Mouse (Mus musculus) heart, embryonic 13.5 days (tissue): ENCODE data around the gene Pde1c. TPM values are rescaled to one million over a fixed set of nuclear protein-coding genes. Genes with fewer than 3 reads are reported as not detected.

Experiments
- ATAC-seq: fragments of 200-750 bp; cut with Nextera tagmentation; 2 replicates; pipeline ENCODE4 v1.8.0; 2017; ENCODE audit warnings: moderate TSS enrichment; ENCODE audit not compliant: insufficient number of reproducible peaks, low FRiP score, low TSS enrichment; ENCODE audit errors: extremely low read depth
- H3K27ac ChIP-seq: fragments of 300-500 bp; sonication (generic); replicated peaks from 2 replicates; pipeline ENCODE4 v1.5.1; 2015; ENCODE audit warnings: moderate library complexity, mild to moderate bottlenecking, inconsistent platforms
- H3K27me3 ChIP-seq: fragments of 300-500 bp; sonication (generic); replicated peaks from 2 replicates; pipeline ENCODE4 v1.6.1; 2015; ENCODE audit warnings: mild to moderate bottlenecking, inconsistent platforms
- H3K36me3 ChIP-seq: fragments of 300-500 bp; sonication (generic); 2 replicates; pipeline ENCODE4 v1.6.1; 2015; ENCODE audit warnings: mild to moderate bottlenecking, inconsistent platforms
- H3K4me1 ChIP-seq: fragments of 300-500 bp; sonication (generic); 2 replicates; pipeline ENCODE4 v1.6.1; 2015; ENCODE audit warnings: inconsistent platforms
- H3K4me2 ChIP-seq: fragments of 300-500 bp; sonication (generic); 2 replicates; pipeline ENCODE4 v1.6.1; 2015; ENCODE audit warnings: inconsistent platforms, mild to moderate bottlenecking, moderate library complexity
- H3K4me3 ChIP-seq: fragments of 300-500 bp; sonication (generic); 2 replicates; pipeline ENCODE4 v1.5.1; 2015; ENCODE audit warnings: moderate library complexity, mild to moderate bottlenecking, inconsistent platforms
- H3K9ac ChIP-seq: fragments of 300-500 bp; sonication (generic); 2 replicates; pipeline ENCODE4 v1.6.1; 2015; ENCODE audit warnings: inconsistent platforms, mild to moderate bottlenecking, moderate library complexity
- H3K9me3 ChIP-seq: fragments of 300-500 bp; sonication (generic); 2 replicates; pipeline ENCODE4 v1.6.1; 2016; ENCODE audit warnings: inconsistent platforms
- WGBS: fragments of 180-500 bp; shearing (Covaris S2); methylation state at CpG from one replicate; pipeline ENCODE4 v1.1.7; 2015; ENCODE audit warnings: mixed read lengths; 5-methylcytosine and 5-hydroxymethylcytosine counted together
- polyA plus RNA-seq: library from polyadenylated mRNA; unstranded; fragments of >200 nt; fragmentation: Nextera tagmentation; extraction: Ambion mirVana; gene quantifications from 2 replicates; pipeline ENCODE4 v1.2.1, GENCODE M21; 2015

Pde1c gene
- polyA plus RNA-seq, 1 experiment from 2014 or later: 3.1 TPM

DNA sequence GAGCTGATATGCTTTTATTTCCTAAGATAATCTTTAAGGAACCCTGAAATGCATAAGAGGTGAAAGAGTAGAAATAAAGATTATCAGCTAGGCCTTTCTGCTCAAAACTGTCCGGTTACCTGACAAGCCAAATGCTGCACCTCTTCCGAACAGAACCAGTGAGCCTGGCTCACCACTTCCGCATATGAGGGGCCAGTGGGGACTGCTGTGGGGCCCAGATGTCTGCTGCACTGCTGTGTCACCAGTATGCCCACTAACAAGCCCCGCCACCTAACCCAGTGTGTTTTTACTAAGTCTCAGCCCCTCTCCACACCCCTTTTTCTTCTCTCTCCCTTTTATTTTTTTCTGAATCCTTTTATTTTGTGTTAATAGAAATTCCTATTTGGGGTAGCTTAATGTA, 17.9 kb downstream of the Pde1c start:
- WGBS: 70% methylated on average over 4 of the region's 4 CpGs
- no peaks in the 10 kb centered on the region for H3K4me1 ChIP-seq
- no peak overlapping the region for H3K27ac ChIP-seq
- no peak for ATAC-seq
- no peak overlapping the region for H3K4me2 ChIP-seq
- no peak overlapping the region for H3K4me3 ChIP-seq
- no peaks in the 10 kb centered on the region for H3K36me3 ChIP-seq
- no peaks in the 10 kb centered on the region for H3K9me3 ChIP-seq
- no peak overlapping the region for H3K9ac ChIP-seq
- H3K27me3 ChIP-seq: no peaks in the 10 kb centered on the region

DNA sequence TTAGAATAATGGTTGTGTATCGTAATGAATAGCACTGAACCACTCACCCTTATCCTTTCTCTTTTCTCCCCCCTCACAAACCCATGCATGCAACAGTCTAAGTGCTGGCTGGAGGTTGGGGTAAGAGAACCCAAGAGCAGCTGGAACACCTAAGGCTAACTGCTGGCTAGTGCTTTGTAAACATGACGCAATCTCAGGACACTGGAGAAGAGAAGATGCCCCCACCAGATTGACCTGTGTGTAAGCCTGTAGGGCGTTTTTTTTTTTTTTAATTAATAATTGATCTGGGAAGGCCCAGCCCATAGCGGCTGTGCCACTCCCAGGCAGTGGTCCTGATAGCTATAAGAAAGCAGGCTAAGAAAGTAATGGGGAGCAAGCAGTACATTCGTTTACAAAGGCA, 28.7 kb downstream of the Pde1c start:
- 76% methylated on average over 5 of the region's 5 CpGs for WGBS
- ATAC-seq: no peak
- H3K27ac ChIP-seq: no peak overlapping the region
- H3K9me3 ChIP-seq: 0 out of 2 replicates have a peak, but pooled peaks cover 3% of the 10 kb centered on the region
- H3K4me2 ChIP-seq: no peak overlapping the region
- H3K9ac ChIP-seq: no peak overlapping the region
- H3K4me3 ChIP-seq: no peak overlapping the region
- H3K4me1 ChIP-seq: no peaks in the 10 kb centered on the region
- H3K27me3 ChIP-seq: no peaks in the 10 kb centered on the region
- H3K36me3 ChIP-seq: no peaks in the 10 kb centered on the region

DNA sequence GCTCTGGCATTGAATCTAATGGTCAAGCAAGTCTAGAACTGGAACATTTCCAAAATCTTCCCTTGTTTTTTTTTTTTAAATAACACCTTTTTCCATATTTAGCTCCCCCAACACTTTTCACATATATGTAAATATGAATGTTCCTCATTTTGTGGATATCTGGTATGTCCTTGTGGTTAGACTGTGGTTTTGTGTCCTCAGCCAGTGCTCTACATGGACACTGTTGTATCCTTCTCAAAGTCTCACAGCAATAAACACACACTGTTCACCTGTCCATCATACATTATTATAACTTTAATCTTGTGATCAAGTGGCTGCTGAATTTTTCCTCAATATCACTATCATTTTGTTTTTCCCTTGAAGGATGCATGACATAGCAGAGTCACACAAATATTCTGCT, 34.2 kb downstream of the Pde1c start:
- Histone ChIP-seq H3K9me3 (0 out of 2 replicates have a peak, but pooled peaks cover 3% of the 10 kb centered on the region), H3K4me3 (no peak overlapping the region), H3K4me2 (no peak overlapping the region), H3K4me1 (no peaks in the 10 kb centered on the region), H3K27ac (no peak overlapping the region), H3K36me3 (no peaks in the 10 kb centered on the region), H3K9ac (no peak overlapping the region), H3K27me3 (no peaks in the 10 kb centered on the region)
- no peak for ATAC-seq

DNA sequence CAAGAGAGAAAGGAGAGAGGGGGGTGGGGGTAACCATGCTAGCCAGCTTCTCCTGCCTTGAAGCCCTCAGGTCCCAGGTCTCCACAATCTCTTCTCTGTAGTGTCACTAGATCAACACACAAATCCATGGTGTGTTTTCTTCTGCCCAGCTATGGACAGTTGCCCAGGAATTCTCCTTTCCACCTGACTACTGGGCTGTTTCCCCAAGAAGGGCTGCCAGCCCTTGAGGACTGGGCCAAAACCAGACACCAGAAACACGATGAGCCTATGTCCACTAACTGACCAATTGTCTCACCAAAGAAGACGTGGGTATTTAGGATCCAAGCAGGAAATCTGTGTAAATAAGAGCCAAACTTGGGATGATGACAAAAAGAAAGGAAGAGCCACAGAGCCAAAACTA, 36.6 kb downstream of the Pde1c start:
- no peaks in the 10 kb centered on the region for H3K27me3 ChIP-seq
- 70% methylated on average over 2 of the region's 2 CpGs for WGBS
- H3K27ac ChIP-seq: no peak overlapping the region
- H3K9me3 ChIP-seq: 0 out of 2 replicates have a peak, but pooled peaks cover 5% of the 10 kb centered on the region
- H3K4me1 ChIP-seq: no peaks in the 10 kb centered on the region
- H3K9ac ChIP-seq: no peak overlapping the region
- no peak overlapping the region for H3K4me2 ChIP-seq
- H3K4me3 ChIP-seq: no peak overlapping the region
- no peaks in the 10 kb centered on the region for H3K36me3 ChIP-seq
- no peak for ATAC-seq

DNA sequence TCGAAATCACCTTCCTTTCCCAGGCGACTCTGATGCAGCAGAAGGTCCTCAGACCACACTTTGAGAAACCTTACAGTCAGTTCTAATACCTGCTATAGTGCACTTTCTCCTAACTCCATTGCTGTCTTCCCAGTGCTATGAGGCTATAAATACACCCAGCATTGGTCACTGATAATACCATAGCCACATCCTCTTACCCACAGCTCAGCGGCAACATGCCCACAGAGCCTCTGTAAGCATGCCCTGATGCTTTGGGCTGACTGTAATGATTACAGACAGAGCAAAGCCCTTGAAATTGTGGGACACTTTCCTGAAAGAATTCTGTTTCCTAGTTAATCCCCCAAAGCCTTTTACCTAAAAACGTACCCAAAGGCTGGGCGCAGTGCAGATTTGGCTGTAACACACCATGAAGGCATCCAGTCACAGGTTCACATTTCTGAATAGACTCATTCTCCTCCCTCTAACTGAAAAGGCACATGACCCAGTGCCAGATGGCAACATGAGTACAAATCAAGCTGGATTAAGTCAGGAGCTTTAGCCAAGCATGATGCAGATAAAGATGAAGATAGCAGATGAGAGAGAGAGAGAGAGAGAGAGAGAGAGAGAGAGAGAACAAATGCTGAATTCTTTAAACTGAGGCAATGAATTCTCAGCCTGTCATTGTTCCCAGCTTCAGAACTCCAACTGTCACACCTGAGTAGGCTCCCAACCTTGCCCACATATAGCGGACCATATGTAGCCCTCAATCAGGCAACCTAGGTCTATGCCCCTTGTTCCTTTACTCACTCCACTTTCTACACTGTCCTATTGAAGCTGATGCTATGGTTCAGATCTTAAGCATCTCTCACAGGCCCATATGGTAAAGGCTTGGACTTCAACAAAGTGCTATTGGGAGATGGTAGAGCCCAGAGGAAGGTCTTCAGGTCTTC, 44.7 kb downstream of the Pde1c start:
- no peaks in the 10 kb centered on the region for H3K36me3 ChIP-seq
- no peak for ATAC-seq
- 0 out of 2 replicates have a peak, but pooled peaks cover 2% of the 10 kb centered on the region for H3K9me3 ChIP-seq
- H3K4me1 ChIP-seq: peaks cover 8% of the 10 kb centered on the region
- no peak overlapping the region for H3K4me2 ChIP-seq
- H3K27ac ChIP-seq: no peak overlapping the region
- no peak overlapping the region for H3K4me3 ChIP-seq
- H3K27me3 ChIP-seq: no peaks in the 10 kb centered on the region
- H3K9ac ChIP-seq: no peak overlapping the region
- WGBS: 78% methylated on average over 6 of the region's 6 CpGs

DNA sequence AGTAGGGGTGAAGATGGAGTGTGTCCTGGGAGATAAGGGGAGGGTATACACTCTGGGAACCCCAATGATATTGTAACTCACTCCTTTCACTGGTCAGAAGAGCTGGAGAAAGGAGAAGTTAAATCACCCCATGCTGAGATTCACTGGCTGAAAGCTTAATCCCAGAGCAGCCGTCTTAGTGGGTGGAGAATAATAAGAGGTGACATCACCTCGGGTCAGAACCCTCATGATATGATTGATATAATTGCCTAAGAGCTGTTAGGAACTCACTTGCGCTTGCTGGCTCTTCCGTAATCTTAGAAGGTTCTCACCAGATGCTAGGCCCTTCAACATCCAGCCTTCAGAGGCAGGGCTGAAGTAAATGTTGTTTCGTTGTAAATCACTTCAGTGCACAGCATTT, 79.7 kb downstream of the Pde1c start:
- 63% methylated on average over 5 of the region's 5 CpGs for WGBS
- ATAC-seq: no peak
- H3K9ac ChIP-seq: no peak overlapping the region
- H3K36me3 ChIP-seq: no peaks in the 10 kb centered on the region
- H3K9me3 ChIP-seq: no peaks in the 10 kb centered on the region
- H3K27ac ChIP-seq: no peak overlapping the region
- no peaks in the 10 kb centered on the region for H3K27me3 ChIP-seq
- no peak overlapping the region for H3K4me2 ChIP-seq
- H3K4me3 ChIP-seq: no peak overlapping the region
- H3K4me1 ChIP-seq: peaks cover 3% of the 10 kb centered on the region; the same call in 1 of the 2 replicates

DNA sequence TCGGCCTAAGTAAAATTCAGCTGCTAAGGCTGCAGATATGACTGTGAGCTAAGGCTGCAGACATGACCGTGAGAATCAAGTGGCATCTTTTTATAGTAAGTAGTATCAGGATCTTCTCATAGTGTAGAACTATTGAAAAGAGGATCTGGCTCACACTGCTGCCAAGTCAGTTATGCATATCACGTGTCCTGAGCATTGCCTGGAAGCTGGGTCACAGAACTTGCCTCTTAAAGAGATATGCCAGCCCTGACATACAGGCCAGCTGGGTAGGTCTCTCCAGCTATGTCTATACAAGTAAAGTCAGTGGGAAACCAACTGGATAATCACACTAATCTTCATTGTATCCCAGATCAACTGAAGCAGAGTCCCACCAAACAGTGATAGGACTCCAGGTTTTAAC, 83.8 kb downstream of the Pde1c start:
- H3K27ac ChIP-seq: no peak overlapping the region

DNA sequence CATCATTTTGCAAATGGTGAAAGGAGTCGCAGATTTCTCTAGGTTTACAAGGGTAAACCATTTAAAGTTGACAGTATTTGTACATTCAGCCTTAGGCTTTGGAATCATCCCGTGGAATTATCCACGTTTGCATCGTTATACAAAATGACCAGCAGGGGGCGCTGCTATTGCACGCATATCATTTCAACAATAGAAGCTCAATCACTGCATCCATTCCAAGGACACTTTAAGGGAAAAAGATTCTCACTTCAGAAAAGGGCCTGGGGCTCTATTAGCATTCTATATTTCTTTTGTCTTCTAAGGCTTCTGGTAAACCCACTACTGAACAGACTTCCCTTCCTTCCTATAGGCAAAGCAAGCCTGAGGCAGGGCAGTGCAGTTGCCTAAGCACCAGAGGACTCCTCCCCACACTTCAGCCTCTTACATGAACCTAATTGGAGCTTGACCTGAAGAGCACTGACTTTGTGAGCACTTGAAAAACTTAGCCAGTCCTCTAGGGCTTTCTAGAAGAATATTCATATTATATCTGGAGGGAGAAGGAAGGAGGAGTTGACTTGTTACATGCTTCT, 87.9 kb downstream of the Pde1c start:
- Histone ChIP-seq H3K27me3 (no peaks in the 10 kb centered on the region), H3K4me1 (peaks cover 3% of the 10 kb centered on the region; the same call in 1 of the 2 replicates), H3K27ac (no peak overlapping the region), H3K9ac (no peak overlapping the region), H3K4me2 (no peak overlapping the region), H3K36me3 (no peaks in the 10 kb centered on the region), H3K9me3 (no peaks in the 10 kb centered on the region), H3K4me3 (no peak overlapping the region)
- no peak for ATAC-seq
- 3% methylated on average over 6 of the region's 6 CpGs for WGBS

More for the DNA sequence above, 83.8 kb downstream of the Pde1c start:
- H3K4me3 ChIP-seq: no peak overlapping the region
- no peaks in the 10 kb centered on the region for H3K27me3 ChIP-seq
- ATAC-seq: no peak
- no peaks in the 10 kb centered on the region for H3K9me3 ChIP-seq
- no peaks in the 10 kb centered on the region for H3K36me3 ChIP-seq
- H3K4me1 ChIP-seq: peaks cover 3% of the 10 kb centered on the region; the same call in 1 of the 2 replicates
- H3K4me2 ChIP-seq: no peak overlapping the region
- H3K9ac ChIP-seq: no peak overlapping the region
- WGBS: 43% methylated on average over 3 of the region's 3 CpGs

DNA sequence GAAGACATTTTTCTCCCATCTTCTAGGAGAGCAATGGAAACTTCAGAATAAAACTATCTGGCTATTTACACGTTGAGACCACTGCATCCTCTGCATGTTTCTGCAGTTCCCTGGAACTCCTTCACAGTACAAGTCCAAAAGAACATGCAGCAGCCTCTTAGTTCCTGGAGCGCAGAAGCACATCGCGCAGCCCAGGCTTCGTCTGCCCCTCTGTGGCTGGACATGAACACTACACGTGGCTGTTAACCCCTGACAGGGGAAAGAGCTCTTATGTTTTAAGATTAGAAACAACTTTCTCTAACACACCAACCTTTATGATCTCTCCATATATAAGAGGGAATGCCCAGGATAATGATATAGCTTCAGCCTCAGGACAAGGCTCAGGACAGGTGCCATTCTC, 92.3 kb downstream of the Pde1c start:
- H3K4me3 ChIP-seq: no peak overlapping the region
- no peak overlapping the region for H3K9ac ChIP-seq
- no peaks in the 10 kb centered on the region for H3K4me1 ChIP-seq
- ATAC-seq: no peak
- H3K27ac ChIP-seq: no peak overlapping the region
- no peaks in the 10 kb centered on the region for H3K9me3 ChIP-seq
- H3K36me3 ChIP-seq: no peaks in the 10 kb centered on the region
- H3K4me2 ChIP-seq: no peak overlapping the region
- 31% methylated on average over 6 of the region's 6 CpGs for WGBS
- no peaks in the 10 kb centered on the region for H3K27me3 ChIP-seq

DNA sequence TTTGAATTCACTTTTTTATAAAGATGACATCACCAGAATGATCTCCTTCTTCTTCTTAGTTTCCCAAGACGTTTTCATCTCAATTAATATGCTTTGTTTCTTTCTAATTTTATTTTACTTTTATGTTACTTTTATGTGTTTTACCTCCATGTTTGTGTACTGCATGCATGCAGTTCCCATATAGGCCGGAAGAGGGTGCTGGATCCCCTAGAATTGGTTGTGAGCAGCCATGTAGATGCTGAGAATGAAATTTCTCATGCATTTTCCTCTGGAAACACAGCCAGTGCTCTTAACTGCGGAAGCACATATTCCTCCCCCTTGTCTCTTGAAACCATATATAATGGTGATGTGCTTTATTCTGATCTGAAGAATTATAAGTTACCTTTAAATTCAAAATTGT, 110.8 kb downstream of the Pde1c start:
- no peak for ATAC-seq

DNA sequence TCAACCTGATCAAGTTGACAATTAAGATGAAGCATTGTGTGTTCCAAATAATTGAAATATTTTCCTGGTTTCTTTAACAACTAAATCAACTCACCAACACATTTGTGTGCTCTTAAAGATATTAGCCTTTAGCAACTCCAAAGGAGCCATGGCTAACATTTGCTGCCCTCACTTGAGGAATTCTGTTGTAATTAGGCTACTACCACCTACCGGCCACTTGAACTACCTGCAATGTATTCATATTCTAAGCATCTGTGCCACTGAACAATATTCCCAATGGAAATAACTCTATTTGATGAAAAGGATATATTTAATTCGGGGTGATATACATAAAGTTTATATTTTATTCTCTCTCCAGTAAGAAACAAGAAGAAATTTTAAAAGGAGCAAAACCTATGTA, 121.0 kb downstream of the Pde1c start:
- Histone ChIP-seq H3K4me2 (no peak overlapping the region), H3K4me3 (no peak overlapping the region), H3K9me3 (no peaks in the 10 kb centered on the region), H3K9ac (no peak overlapping the region), H3K36me3 (no peaks in the 10 kb centered on the region), H3K27ac (no peak overlapping the region), H3K4me1 (no peaks in the 10 kb centered on the region), H3K27me3 (no peaks in the 10 kb centered on the region)
- ATAC-seq: no peak
- 13% methylated on average over 2 of the region's 2 CpGs for WGBS

More for the DNA sequence above, 110.8 kb downstream of the Pde1c start:
- H3K36me3 ChIP-seq: no peaks in the 10 kb centered on the region
- no peak overlapping the region for H3K9ac ChIP-seq
- H3K27me3 ChIP-seq: no peaks in the 10 kb centered on the region
- no peaks in the 10 kb centered on the region for H3K4me1 ChIP-seq
- no peak overlapping the region for H3K4me2 ChIP-seq
- 35% methylated on average over 3 of the region's 3 CpGs for WGBS
- H3K4me3 ChIP-seq: no peak overlapping the region
- no peak overlapping the region for H3K27ac ChIP-seq
- H3K9me3 ChIP-seq: no peaks in the 10 kb centered on the region

DNA sequence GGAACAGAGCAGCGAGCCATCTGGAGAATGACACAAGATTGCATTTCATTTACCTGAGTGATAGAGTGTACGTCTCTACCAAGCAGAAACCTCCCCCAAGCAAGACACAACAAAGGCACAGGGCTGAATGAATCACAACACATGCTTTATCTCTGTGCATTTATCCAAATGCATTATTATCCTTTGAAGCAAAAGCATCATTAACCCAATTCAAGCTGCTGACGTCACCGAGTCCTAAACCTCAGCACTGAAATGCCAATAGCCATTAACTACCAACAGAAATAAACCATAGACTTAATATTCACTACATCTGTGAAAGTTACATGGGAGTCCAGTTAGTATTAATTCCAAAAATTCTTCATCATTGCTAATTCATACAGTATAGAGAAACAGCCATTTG, 127.4 kb downstream of the Pde1c start:
- 81% methylated on average over 4 of the region's 4 CpGs for WGBS
- Histone ChIP-seq H3K27ac (no peak overlapping the region), H3K27me3 (no peaks in the 10 kb centered on the region), H3K9me3 (no peaks in the 10 kb centered on the region), H3K4me1 (no peaks in the 10 kb centered on the region), H3K9ac (no peak overlapping the region), H3K4me3 (no peak overlapping the region), H3K36me3 (no peaks in the 10 kb centered on the region), H3K4me2 (no peak overlapping the region)
- ATAC-seq: no peak
